Mouse (Mus musculus): Measurements from ENCODE around the gene Hist1h3g. TPM values are rescaled to one million over a fixed set of nuclear protein-coding genes. Genes with fewer than 3 reads are reported as not detected.
A peak's percentile ranks its signal among the peaks of the same experiment; 100 is the strongest.
"Not testable (repeated sequence)": the region's sequence is repeated elsewhere in the genome, so short reads cannot be mapped to it uniquely, and the experiment has no call there.

Hist1h3g gene
- polyA plus RNA-seq, 1 experiment from 2014 or later, result 0.51 TPM

GRCm38 (mm10) chr13:23539821-23540220 lies 4.6 kb downstream of the Hist1h3g start:
- H3K4me1 ChIP-seq; H3K9ac ChIP-seq (replicated peaks); H3K27ac ChIP-seq (replicated peaks); H3K27me3 ChIP-seq (replicated peaks); H3K9me3 ChIP-seq (replicated peaks); ATAC-seq (ENCODE audit: low FRiP score); H3K36me3 ChIP-seq; H3K4me2 ChIP-seq; H3K4me3 ChIP-seq (replicated peaks): not testable (repeated sequence)
- WGBS, result 73% methylated on average over 1 of the region's 1 CpGs

GRCm38 (mm10) chr13:23541497-23541896 lies 6.3 kb downstream of the Hist1h3g start:
- 94% methylated on average over 3 of the region's 3 CpGs for WGBS
- H3K9ac ChIP-seq (replicated peaks), result no peak overlapping the region
- H3K9me3 ChIP-seq (replicated peaks), result no peaks in the 10 kb centered on the region
- no peaks in the 10 kb centered on the region for H3K36me3 ChIP-seq
- H3K4me2 ChIP-seq, result no peak overlapping the region
- H3K4me1 ChIP-seq, result peaks cover 5% of the 10 kb centered on the region
- no peak for ATAC-seq (ENCODE audit: low FRiP score)
- H3K27ac ChIP-seq (replicated peaks), result no peak overlapping the region
- H3K27me3 ChIP-seq (replicated peaks), result no peaks in the 10 kb centered on the region
- no peak overlapping the region for H3K4me3 ChIP-seq (replicated peaks)

GRCm38 (mm10) chr13:23542225-23542980 lies 7.2 kb downstream of the Hist1h3g start:
- Histone ChIP-seq H3K4me2 (peak overlapping the region; percentile 67), H3K27ac (replicated peaks) (peak overlapping the region; percentile 75), H3K9ac (replicated peaks) (peak overlapping the region; percentile 49), H3K4me3 (replicated peaks) (peak overlapping the region; percentile 42)
- not testable (repeated sequence) for H3K27me3 ChIP-seq (replicated peaks); ATAC-seq (ENCODE audit: low FRiP score); H3K4me1 ChIP-seq; H3K9me3 ChIP-seq (replicated peaks); H3K36me3 ChIP-seq
- 4% methylated on average over 3 of the region's 3 CpGs for WGBS

GRCm38 (mm10) chr13:23542999-23543607 lies 7.9 kb downstream of the Hist1h3g start, which contains the start of gene Hist1h2bh:
TSS of gene Hist1h2bh (minus strand) at chr13:23543392.
- H3K27me3 ChIP-seq (replicated peaks); H3K36me3 ChIP-seq; H3K4me1 ChIP-seq; H3K9me3 ChIP-seq (replicated peaks): not testable (repeated sequence)
- WGBS, result 1% methylated on average over 39 of the region's 42 CpGs
- Histone ChIP-seq H3K9ac (replicated peaks) (peak within 1 kb of the TSS; percentile 49), H3K4me3 (replicated peaks) (peak within 1 kb of the TSS; percentile 52), H3K4me2 (peak within 1 kb of the TSS; percentile 67), H3K27ac (replicated peaks) (peak within 1 kb of the TSS; percentile 88)
- peak; percentile 90 for ATAC-seq (ENCODE audit: low FRiP score)

- Histone ChIP-seq H3K27ac (replicated peaks) (peak within 1 kb of the TSS; percentile 88), H3K9ac (replicated peaks) (peak within 1 kb of the TSS; percentile 54), H3K27me3 (replicated peaks) (no peaks in the 10 kb centered on the region), H3K9me3 (replicated peaks) (no peaks in the 10 kb centered on the region), H3K36me3 (no peaks in the 10 kb centered on the region), H3K4me2 (peak within 1 kb of the TSS; percentile 67), H3K4me1 (peaks cover 5% of the 10 kb centered on the region), H3K4me3 (replicated peaks) (peak within 1 kb of the TSS; percentile 52)
- peak; percentile 96 for ATAC-seq (ENCODE audit: low FRiP score)
- 1% methylated on average over 27 of the region's 45 CpGs for WGBS
Observed at GRCm38 (mm10) chr13:23543965-23544786, 9.0 kb downstream of the Hist1h3g start, which contains the start of gene Hist1h3f. TSS of gene Hist1h3f (plus strand) at chr13:23544052.

GRCm38 (mm10) chr13:23544787-23545120 lies 9.5 kb downstream of the Hist1h3g start:
- 0 out of 2 replicates have a peak overlapping the region, but pooled peaks have one; percentile 88 for H3K27ac ChIP-seq (replicated peaks)
- peak overlapping the region; percentile 67 for H3K4me2 ChIP-seq
- not testable (repeated sequence) for H3K9me3 ChIP-seq (replicated peaks); H3K27me3 ChIP-seq (replicated peaks); H3K36me3 ChIP-seq; ATAC-seq (ENCODE audit: low FRiP score); H3K4me1 ChIP-seq; H3K9ac ChIP-seq (replicated peaks)
- WGBS, result 0% methylated on average over 14 of the region's 14 CpGs
- peak overlapping the region; percentile 52 for H3K4me3 ChIP-seq (replicated peaks)

GRCm38 (mm10) chr13:23546694-23547093 lies 11.5 kb downstream of the Hist1h3g start:
- no peak overlapping the region for H3K27ac ChIP-seq (replicated peaks)
- H3K36me3 ChIP-seq, result no peaks in the 10 kb centered on the region
- H3K4me2 ChIP-seq, result no peak overlapping the region
- no peaks in the 10 kb centered on the region for H3K27me3 ChIP-seq (replicated peaks)
- no peaks in the 10 kb centered on the region for H3K9me3 ChIP-seq (replicated peaks)
- H3K4me3 ChIP-seq (replicated peaks), result no peak overlapping the region
- ATAC-seq (ENCODE audit: low FRiP score), result no peak
- no peak overlapping the region for H3K9ac ChIP-seq (replicated peaks)
- H3K4me1 ChIP-seq, result peaks cover 11% of the 10 kb centered on the region
- 83% methylated on average over 5 of the region's 5 CpGs for WGBS

GRCm38 (mm10) chr13:23550761-23551145 lies 15.5 kb downstream of the Hist1h3g start:
- Histone ChIP-seq H3K9me3 (replicated peaks) (no peaks in the 10 kb centered on the region), H3K27me3 (replicated peaks) (no peaks in the 10 kb centered on the region), H3K27ac (replicated peaks) (peak overlapping the region; percentile 90), H3K4me3 (replicated peaks) (peak overlapping the region; percentile 49), H3K36me3 (no peaks in the 10 kb centered on the region), H3K9ac (replicated peaks) (peak overlapping the region; percentile 51), H3K4me1 (peaks cover 24% of the 10 kb centered on the region), H3K4me2 (peak overlapping the region; percentile 68)
- no peak for ATAC-seq (ENCODE audit: low FRiP score)
- WGBS, result 3% methylated on average over 3 of the region's 3 CpGs

- WGBS, result under 1% methylated on average over 47 of the region's 47 CpGs
- Histone ChIP-seq H3K4me1 (peaks cover 25% of the 10 kb centered on the region), H3K4me2 (peak within 1 kb of the TSS; percentile 68), H3K4me3 (replicated peaks) (peak within 1 kb of the TSS; percentile 49), H3K9ac (replicated peaks) (peak within 1 kb of the TSS; percentile 51), H3K27ac (replicated peaks) (peak within 1 kb of the TSS; percentile 90)
- not testable (repeated sequence) for H3K27me3 ChIP-seq (replicated peaks); H3K36me3 ChIP-seq; H3K9me3 ChIP-seq (replicated peaks)
- ATAC-seq (ENCODE audit: low FRiP score), result peak; percentile 90
Observed at GRCm38 (mm10) chr13:23551146-23551834, 16.1 kb downstream of the Hist1h3g start, which contains the start of gene Hist1h4f. TSS of gene Hist1h4f (minus strand) at chr13:23551648.

- H3K4me2 ChIP-seq, result peak overlapping the region; percentile 68
- H3K4me3 ChIP-seq (replicated peaks), result peak overlapping the region; percentile 49
- H3K4me1 ChIP-seq, result peaks cover 32% of the 10 kb centered on the region
- H3K36me3 ChIP-seq, result no peaks in the 10 kb centered on the region
- no peaks in the 10 kb centered on the region for H3K27me3 ChIP-seq (replicated peaks)
- no peaks in the 10 kb centered on the region for H3K9me3 ChIP-seq (replicated peaks)
- 54% methylated on average over 8 of the region's 8 CpGs for WGBS
- no peak for ATAC-seq (ENCODE audit: low FRiP score)
- H3K9ac ChIP-seq (replicated peaks), result no peak overlapping the region; the same call in 1 of the 2 replicates
- peak overlapping the region; percentile 90 for H3K27ac ChIP-seq (replicated peaks)
Observed at GRCm38 (mm10) chr13:23551931-23552914, 17.0 kb downstream of the Hist1h3g start.

All from neural tube, embryonic 15.5 days (tissue).